Mouse (Mus musculus) intestine, postnatal 0 days (tissue): ENCODE measurements at regions not wholly inside any gene's neighbourhood (a gene's known extent, or its start where the extent isn't known, plus 50 kb on each side); places are given as distances from the start of the nearest gene placed in this dataset.

Experiments used
- ATAC-seq: fragments of 200-750 bp; cut with Nextera tagmentation; 2 replicates; pipeline ENCODE4 v1.8.0; 2017; ENCODE audit warnings: mild to moderate bottlenecking, moderate TSS enrichment, moderate library complexity
- H3K27ac ChIP-seq: fragments of 300-500 bp; sonication (generic); 2 replicates; pipeline ENCODE4 v1.5.1; 2014; ENCODE audit warnings: mild to moderate bottlenecking, low read depth, low read length, moderate library complexity
- H3K27me3 ChIP-seq: fragments of 300-500 bp; sonication (generic); replicated peaks from 2 replicates; pipeline ENCODE4 v1.6.1; 2014; ENCODE audit warnings: low read length, mixed read lengths; ENCODE audit not compliant: control insufficient read depth, insufficient read depth
- H3K36me3 ChIP-seq: fragments of 300-500 bp; sonication (generic); 2 replicates; pipeline ENCODE4 v1.6.1; 2014; ENCODE audit warnings: mild to moderate bottlenecking, moderate library complexity; ENCODE audit not compliant: control insufficient read depth, insufficient read depth
- H3K4me1 ChIP-seq: fragments of 300-500 bp; sonication (generic); replicated peaks from 2 replicates; pipeline ENCODE4 v1.6.1; 2014; ENCODE audit warnings: antibody characterized with exemption, low read length, mixed read lengths; ENCODE audit not compliant: control insufficient read depth, insufficient read depth
- H3K4me2 ChIP-seq: fragments of 300-500 bp; sonication (generic); replicated peaks from 2 replicates; pipeline ENCODE4 v1.6.1; 2014; ENCODE audit warnings: low read depth, mild to moderate bottlenecking, moderate library complexity
- H3K4me3 ChIP-seq: fragments of 300-500 bp; sonication (generic); 2 replicates; pipeline ENCODE4 v1.5.1; 2014; ENCODE audit warnings: low read depth, low read length
- H3K9ac ChIP-seq: fragments of 300-500 bp; sonication (generic); 2 replicates; pipeline ENCODE4 v1.6.1; 2014; ENCODE audit warnings: mild to moderate bottlenecking, low read depth, low read length
- H3K9me3 ChIP-seq: fragments of 300-500 bp; sonication (generic); 2 replicates; pipeline ENCODE4 v1.6.1; 2016; ENCODE audit warnings: mixed run types; ENCODE audit not compliant: control insufficient read depth
- CTCF ChIP-seq: sonication (generic); IDR thresholded peaks from 2 replicates; pipeline ENCODE4 v1.5.1; 2016; ENCODE audit warnings: low read depth, mild to moderate bottlenecking, control low read depth, antibody characterized with exemption, moderate library complexity
- WGBS: fragments of 180-500 bp; shearing (Covaris S2); extraction: QIAGEN DNeasy Blood & Tissue Kit; methylation state at CpG from one replicate; pipeline ENCODE4 v1.1.7; 2014; 5-methylcytosine and 5-hydroxymethylcytosine counted together

DNA sequence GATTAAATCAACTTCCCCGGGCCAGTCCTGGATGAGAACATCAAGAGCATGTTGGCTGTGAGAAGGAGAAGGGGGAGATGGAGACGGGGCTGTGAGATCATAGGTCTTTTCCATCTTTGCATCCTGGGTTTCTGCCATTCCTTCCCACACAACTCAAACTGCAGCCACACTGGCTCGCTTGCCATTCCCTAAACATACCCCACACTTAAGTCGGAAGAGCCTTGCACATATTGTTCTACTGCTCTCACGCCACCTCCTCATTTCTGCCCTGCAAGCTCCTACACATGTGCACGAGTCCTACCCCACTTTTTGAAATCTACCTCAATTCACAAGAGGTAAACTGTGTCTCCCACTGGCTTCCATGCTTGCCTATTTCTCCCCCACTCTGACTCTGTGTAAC is 228.3 kb upstream of the Lyplal1 start:
- no peak overlapping the region for H3K9ac ChIP-seq
- H3K9me3 ChIP-seq = no peaks in the 10 kb centered on the region
- H3K4me3 ChIP-seq = no peak overlapping the region
- H3K27me3 ChIP-seq = no peaks in the 10 kb centered on the region
- no peak for TF ChIP-seq CTCF
- no peak overlapping the region for H3K27ac ChIP-seq
- 89% methylated on average over 6 of the region's 6 CpGs for WGBS
- H3K4me2 ChIP-seq = no peak overlapping the region
- no peak for ATAC-seq
- H3K36me3 ChIP-seq = no peaks in the 10 kb centered on the region
- no peaks in the 10 kb centered on the region for H3K4me1 ChIP-seq

DNA sequence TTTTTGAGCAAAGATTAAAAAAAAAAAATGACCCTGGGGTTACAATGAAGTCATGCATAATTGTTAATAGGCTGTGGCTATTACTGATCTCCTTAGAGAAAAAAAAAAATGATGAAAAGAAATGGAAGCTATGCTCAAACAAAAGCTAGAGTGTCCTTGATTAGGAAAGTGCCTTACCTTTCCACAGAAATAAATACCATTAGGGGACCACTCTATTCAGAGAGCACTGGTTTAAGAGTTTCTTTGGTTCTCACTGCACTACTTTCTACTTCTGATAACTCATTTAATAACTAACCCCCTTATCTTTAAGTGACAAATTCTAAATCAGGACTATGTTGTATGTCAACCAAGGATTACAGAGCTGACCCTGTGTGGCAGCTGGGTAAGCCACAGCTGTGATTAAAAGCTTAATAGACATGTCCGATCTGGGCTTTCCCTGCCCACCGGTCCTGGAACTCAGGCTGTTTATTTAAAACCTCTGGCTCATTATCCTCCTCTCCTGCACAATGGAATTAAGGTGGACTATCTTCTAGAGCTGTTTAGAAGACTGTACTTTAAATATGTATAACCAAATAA is 225.9 kb upstream of the Lyplal1 start:
- Histone ChIP-seq H3K27ac (no peak overlapping the region), H3K36me3 (no peaks in the 10 kb centered on the region), H3K9ac (no peak overlapping the region), H3K4me3 (no peak overlapping the region), H3K9me3 (no peaks in the 10 kb centered on the region), H3K27me3 (no peaks in the 10 kb centered on the region), H3K4me1 (no peaks in the 10 kb centered on the region), H3K4me2 (no peak overlapping the region)
- TF ChIP-seq CTCF = no peak
- ATAC-seq = no peak
- 19% methylated on average over 2 of the region's 2 CpGs for WGBS

- Histone ChIP-seq H3K27me3 (no peaks in the 10 kb centered on the region), H3K27ac (no peak overlapping the region), H3K4me3 (no peak overlapping the region), H3K9me3 (no peaks in the 10 kb centered on the region), H3K4me2 (no peak overlapping the region), H3K4me1 (no peaks in the 10 kb centered on the region), H3K36me3 (no peaks in the 10 kb centered on the region), H3K9ac (no peak overlapping the region)
- ATAC-seq = no peak
- WGBS = 81% methylated on average over 1 of the region's 1 CpGs
- TF ChIP-seq CTCF = no peak
Observed at GRCm38 (mm10) chr1:186342391-186342790, 225.3 kb upstream of the Lyplal1 start.

- Histone ChIP-seq H3K4me2 (no peak overlapping the region), H3K9ac (no peak overlapping the region), H3K27me3 (no peaks in the 10 kb centered on the region), H3K4me1 (no peaks in the 10 kb centered on the region), H3K9me3 (no peaks in the 10 kb centered on the region), H3K4me3 (no peak overlapping the region), H3K27ac (no peak overlapping the region), H3K36me3 (no peaks in the 10 kb centered on the region)
- TF ChIP-seq CTCF = no peak
- WGBS = 59% methylated on average over 3 of the region's 3 CpGs
- no peak for ATAC-seq
Observed at GRCm38 (mm10) chr1:186341878-186342277, 224.8 kb upstream of the Lyplal1 start.

DNA sequence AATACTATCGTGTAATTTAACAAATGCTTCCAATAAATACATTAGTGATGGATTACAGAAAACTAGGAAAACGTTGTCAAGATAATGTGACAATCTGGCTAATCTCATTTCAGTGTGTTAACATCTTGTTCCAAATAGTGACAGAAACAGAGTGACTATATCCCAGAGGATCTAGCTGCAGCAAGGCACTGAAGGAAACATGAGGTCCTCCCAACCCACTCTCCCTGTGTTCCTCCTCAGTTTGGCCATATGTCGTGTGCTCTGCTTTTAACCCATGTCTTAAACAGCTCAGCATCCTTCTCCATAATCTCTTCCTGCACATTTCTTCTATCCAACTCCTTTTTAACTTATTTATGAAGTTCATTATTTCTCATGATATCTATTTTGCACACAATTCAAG is 223.6 kb upstream of the Lyplal1 start:
- Histone ChIP-seq H3K27ac (no peak overlapping the region), H3K4me3 (no peak overlapping the region), H3K4me1 (no peaks in the 10 kb centered on the region), H3K36me3 (no peaks in the 10 kb centered on the region), H3K9me3 (no peaks in the 10 kb centered on the region), H3K4me2 (no peak overlapping the region), H3K9ac (no peak overlapping the region), H3K27me3 (no peaks in the 10 kb centered on the region)
- TF ChIP-seq CTCF = no peak
- 70% methylated on average over 3 of the region's 3 CpGs for WGBS
- ATAC-seq = no peak

- no peaks in the 10 kb centered on the region for H3K9me3 ChIP-seq
- H3K4me2 ChIP-seq = no peak overlapping the region
- no peak for TF ChIP-seq CTCF
- ATAC-seq = no peak
- no peaks in the 10 kb centered on the region for H3K4me1 ChIP-seq
- H3K27me3 ChIP-seq = no peaks in the 10 kb centered on the region
- 81% methylated on average over 2 of the region's 2 CpGs for WGBS
- H3K36me3 ChIP-seq = no peaks in the 10 kb centered on the region
- no peak overlapping the region for H3K9ac ChIP-seq
- no peak overlapping the region for H3K4me3 ChIP-seq
- no peak overlapping the region for H3K27ac ChIP-seq
Observed at GRCm38 (mm10) chr1:186317285-186317684, 200.2 kb upstream of the Lyplal1 start.

DNA sequence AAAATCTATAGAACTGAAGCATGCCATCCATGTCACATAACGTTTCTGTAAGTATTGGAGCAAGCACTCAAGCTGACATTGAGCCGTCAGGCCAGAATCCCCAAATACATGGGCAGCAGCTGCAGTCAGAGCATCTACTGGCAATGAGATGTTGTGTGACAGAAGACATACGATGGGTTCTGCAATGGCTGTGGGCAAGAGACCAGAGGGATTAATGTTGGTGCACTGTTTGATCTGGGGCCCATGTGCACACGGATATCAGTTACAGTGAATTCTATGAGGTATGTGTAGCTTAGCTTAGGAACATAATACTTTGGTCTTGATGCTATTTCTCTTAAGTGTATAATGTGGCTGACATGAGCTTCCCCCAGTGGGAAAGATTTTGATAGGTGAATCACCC is 197.1 kb upstream of the Lyplal1 start:
- H3K27me3 ChIP-seq = no peaks in the 10 kb centered on the region
- no peak overlapping the region for H3K4me2 ChIP-seq
- H3K4me3 ChIP-seq = no peak overlapping the region
- no peak for ATAC-seq
- no peak overlapping the region for H3K9ac ChIP-seq
- H3K36me3 ChIP-seq = no peaks in the 10 kb centered on the region
- no peaks in the 10 kb centered on the region for H3K4me1 ChIP-seq
- no peak overlapping the region for H3K27ac ChIP-seq
- TF ChIP-seq CTCF = no peak
- 88% methylated on average over 4 of the region's 4 CpGs for WGBS
- H3K9me3 ChIP-seq = no peaks in the 10 kb centered on the region
